Mouse (Mus musculus) activated CD4-positive, CD25-positive, alpha-beta regulatory T cell, adult 9 weeks (primary cell): ENCODE measurements around the gene Chm. TPM values are rescaled to one million over a fixed set of nuclear protein-coding genes. Genes with fewer than 3 reads are reported as not detected.

ENCODE experiments used
- polyA plus RNA-seq: library from polyadenylated mRNA; unstranded; fragments of 100-300 nt; shearing (Covaris generic); gene quantifications from one replicate; pipeline ENCODE4 v1.2.1, GENCODE M21; 2017

Chm gene
- polyA plus RNA-seq: 28.6 TPM

DNA sequence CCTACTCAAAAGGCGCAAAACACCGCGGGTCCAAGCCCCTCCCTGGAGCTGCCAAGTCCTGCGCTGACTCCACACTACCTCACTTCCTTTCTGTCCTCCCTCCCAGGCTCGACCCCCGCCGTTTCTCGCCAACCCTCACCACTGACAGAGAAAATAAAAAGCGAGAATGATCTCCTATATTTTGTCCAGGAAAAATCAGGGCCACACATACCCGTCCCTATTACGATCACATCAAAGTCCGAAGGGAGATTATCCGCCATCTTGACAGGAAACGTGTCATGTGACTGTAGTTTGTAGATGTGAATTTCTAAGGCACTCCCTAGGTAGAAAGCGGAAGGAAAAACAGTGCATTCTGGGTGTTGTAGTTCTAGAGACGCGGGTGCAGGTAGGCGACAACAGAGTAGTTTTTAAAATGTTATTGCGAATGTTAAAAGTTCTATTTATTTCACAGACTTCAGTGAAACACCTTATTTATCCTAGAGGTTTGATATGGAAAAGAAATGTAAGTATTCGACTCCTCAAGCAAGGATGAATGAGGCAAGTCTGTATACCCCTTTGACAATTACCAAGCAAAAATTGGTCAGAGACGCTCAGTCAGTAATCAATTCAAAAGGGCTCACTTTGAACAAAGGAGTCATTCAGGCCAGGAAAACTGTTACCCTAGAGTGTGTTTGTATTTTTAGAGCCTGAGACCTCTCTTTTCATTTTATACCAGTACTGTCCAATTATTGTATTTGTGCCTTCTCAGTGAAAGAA lies at the start of gene Chm:
Chm (minus strand) TSS at position 288 of the 756 bp plus-strand sequence.

Other genes starting within 250 kb of the Chm start
- 0.24 TPM for gene Dach2, start 112.0 kb upstream of the Chm start, polyA plus RNA-seq